Mouse (Mus musculus): ENCODE data around the gene Gm17334. TPM values are rescaled to one million over a fixed set of nuclear protein-coding genes. Genes with fewer than 3 reads are reported as not detected.

Gene Gm17334
- polyA plus RNA-seq, 1 experiment, result not detected

GRCm38 (mm10) chr11:53732244-53732643, 40.7 kb downstream of the Gm17334 start:
- Histone ChIP-seq H3K4me3 (replicated peaks; ENCODE audit: control insufficient read depth, low read depth, low read length) (no peak overlapping the region), H3K27ac (ENCODE audit: control insufficient read depth, insufficient read depth, low read depth, low read length, poor library complexity) (no peak overlapping the region), H3K4me1 (ENCODE audit: control insufficient read depth, insufficient read depth, low read length) (no peaks in the 10 kb centered on the region; the same call in 1 of the 2 replicates)
- WGBS, result 64% methylated on average over 8 of the region's 8 CpGs
- TF ChIP-seq CTCF (IDR thresholded peaks at IDR 0.05; ENCODE audit: control insufficient read depth, insufficient read depth, low read length), result no peak
- TF ChIP-seq POLR2A (IDR thresholded peaks at IDR 0.05; ENCODE audit: borderline replicate concordance, control insufficient read depth, low read depth, low read length), result no peak

DNA sequence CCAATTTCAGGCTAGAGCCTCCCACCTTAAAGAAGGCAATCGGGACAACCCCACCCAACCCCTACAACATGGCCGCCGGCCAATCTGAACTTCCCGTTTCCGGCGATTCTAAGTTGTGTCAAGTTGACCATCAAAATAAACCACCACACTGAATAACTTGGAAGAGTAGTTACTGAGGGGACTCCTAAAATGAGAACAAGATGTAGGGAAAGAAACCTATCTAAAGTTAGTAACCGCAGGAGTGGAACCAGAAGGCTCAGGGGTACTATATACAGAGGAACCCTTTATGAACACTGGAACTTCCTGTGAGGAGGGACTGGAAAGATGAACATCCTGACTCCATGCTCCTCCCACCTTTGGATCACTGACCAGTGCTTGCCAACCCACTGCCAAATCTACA, 41.5 kb downstream of the Gm17334 start:
- Histone ChIP-seq H3K27ac (ENCODE audit: control insufficient read depth, insufficient read depth, low read depth, low read length, poor library complexity) (no peak overlapping the region), H3K4me1 (ENCODE audit: control insufficient read depth, insufficient read depth, low read length) (no peaks in the 10 kb centered on the region; the same call in 1 of the 2 replicates), H3K4me3 (replicated peaks; ENCODE audit: control insufficient read depth, low read depth, low read length) (no peak overlapping the region)
- TF ChIP-seq CTCF (IDR thresholded peaks at IDR 0.05; ENCODE audit: control insufficient read depth, insufficient read depth, low read length), result no peak
- TF ChIP-seq POLR2A (IDR thresholded peaks at IDR 0.05; ENCODE audit: borderline replicate concordance, control insufficient read depth, low read depth, low read length), result no peak
- 72% methylated on average over 7 of the region's 7 CpGs for WGBS

Other genes with a start within 250 kb of the Gm17334 start
- 3.7 and 4.5 TPM in 2 replicates for gene Kif3a, start 205.8 kb downstream of the Gm17334 start, polyA plus RNA-seq (2011; ENCODE audit: insufficient read depth, insufficient read length, low replicate concordance, missing spikeins)
- gene Il4, start 154.5 kb downstream of the Gm17334 start, polyA plus RNA-seq (2011; ENCODE audit: insufficient read depth, insufficient read length, low replicate concordance, missing spikeins), result not detected in 2 replicates
- not detected in 2 replicates for gene Il13, start 138.5 kb downstream of the Gm17334 start, polyA plus RNA-seq (2011; ENCODE audit: insufficient read depth, insufficient read length, low replicate concordance, missing spikeins)
- gene Rad50, start 65.9 kb downstream of the Gm17334 start, polyA plus RNA-seq (2011; ENCODE audit: insufficient read depth, insufficient read length, low replicate concordance, missing spikeins), result 8.9 and 15.2 TPM in 2 replicates
- gene Il5, start 52.4 kb downstream of the Gm17334 start, polyA plus RNA-seq (2011; ENCODE audit: insufficient read depth, insufficient read length, low replicate concordance, missing spikeins), result not detected in 2 replicates
- gene Irf1, start 3.2 kb downstream of the Gm17334 start, polyA plus RNA-seq (2011; ENCODE audit: insufficient read depth, insufficient read length, low replicate concordance, missing spikeins), result 23.0 and 35.5 TPM in 2 replicates
- 1.4 and 7.8 TPM in 2 replicates for gene Gm12216, start 86.1 kb upstream of the Gm17334 start, polyA plus RNA-seq (2011; ENCODE audit: insufficient read depth, insufficient read length, low replicate concordance, missing spikeins)
- 4.0 and 6.5 TPM in 2 replicates for gene Slc22a5, start 118.5 kb upstream of the Gm17334 start, polyA plus RNA-seq (2011; ENCODE audit: insufficient read depth, insufficient read length, low replicate concordance, missing spikeins)
- gene Slc22a21, start 207.1 kb upstream of the Gm17334 start, polyA plus RNA-seq (2011; ENCODE audit: insufficient read depth, insufficient read length, low replicate concordance, missing spikeins), result 3.1 and 6.3 TPM in 2 replicates

Data from bone marrow, adult 2 months (tissue).